Mouse (Mus musculus) ovary, postnatal 36 days (tissue): Measurements from ENCODE around the gene Gm5936.
"Not testable (repeated sequence)": the region's sequence is repeated elsewhere in the genome, so short reads cannot be mapped to it uniquely, and the experiment has no call there.

Experiments
- DNase-seq: peaks from one replicate; pipeline ENCODE4 v3.0.0; 2022; ENCODE audit warnings: low spot score, mixed read lengths

Gene Gm5936

DNA sequence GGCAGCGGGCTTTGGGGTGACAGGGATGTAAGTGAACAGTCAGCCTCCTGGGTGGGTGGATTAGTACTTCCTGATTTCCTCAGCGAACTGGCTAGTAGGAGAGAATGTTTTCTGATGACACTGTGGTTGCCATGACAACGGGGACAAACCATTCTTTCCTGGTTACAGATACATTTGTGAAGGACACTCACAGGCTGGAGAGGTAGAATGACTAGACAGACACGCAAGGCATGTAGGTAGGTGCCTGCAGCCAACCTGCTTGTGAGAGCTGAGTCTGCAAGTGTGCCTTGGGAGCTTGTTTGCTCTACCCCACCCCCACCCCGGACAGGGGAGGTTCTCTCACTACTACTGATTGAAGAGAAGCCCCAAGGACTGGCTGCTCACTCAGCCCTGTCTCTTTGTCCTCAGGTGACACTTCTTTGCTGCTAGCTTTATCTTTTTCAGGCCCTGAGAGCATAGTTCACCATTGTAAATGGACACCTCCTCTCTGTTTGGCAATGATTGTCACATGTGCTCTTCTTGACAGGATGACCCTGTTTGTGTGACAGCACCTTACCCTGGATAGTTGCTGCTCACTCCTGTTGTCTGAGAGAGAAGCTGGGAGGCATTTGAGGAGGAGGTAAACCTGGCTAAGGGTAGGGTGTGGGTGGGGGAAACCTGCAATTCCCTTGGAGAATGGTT is at the start of gene Gm5936:
Gene Gm5936 (plus strand): TSS at position 355 of the 681 bp plus-strand sequence.
- DNase-seq: not testable (repeated sequence)

GRCm38 (mm10) chrX:74856104-74856503 is 19.1 kb downstream of the Gm5936 start:
- not testable (repeated sequence) for DNase-seq

DNA sequence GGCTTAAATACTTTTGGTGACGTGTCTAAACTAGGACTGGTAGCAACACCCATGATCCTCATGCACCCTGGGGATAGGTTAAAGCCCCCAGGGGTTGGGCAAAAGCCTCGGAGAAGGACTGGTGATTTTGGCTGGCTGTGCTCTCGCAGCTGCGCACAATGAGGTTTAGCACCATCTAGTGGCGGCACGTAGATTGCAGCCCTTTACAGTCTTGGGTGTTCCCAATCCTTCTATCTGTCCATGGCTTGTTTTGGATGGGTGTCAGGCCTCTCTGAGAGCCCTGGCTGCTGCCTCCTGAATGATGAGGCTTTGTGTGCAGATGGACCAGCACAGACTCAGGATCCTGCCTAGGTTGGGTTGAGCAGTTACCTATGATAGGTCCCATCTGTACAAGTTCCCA is 43.1 kb downstream of the Gm5936 start:
- not testable (repeated sequence) for DNase-seq
